Mouse (Mus musculus): ENCODE data around the gene Ccdc183. TPM values are rescaled to one million over a fixed set of nuclear protein-coding genes. Genes with fewer than 3 reads are reported as not detected.

The Ccdc183 gene
- total RNA-seq, 2 experiments from 2014 or later: not detected

DNA sequence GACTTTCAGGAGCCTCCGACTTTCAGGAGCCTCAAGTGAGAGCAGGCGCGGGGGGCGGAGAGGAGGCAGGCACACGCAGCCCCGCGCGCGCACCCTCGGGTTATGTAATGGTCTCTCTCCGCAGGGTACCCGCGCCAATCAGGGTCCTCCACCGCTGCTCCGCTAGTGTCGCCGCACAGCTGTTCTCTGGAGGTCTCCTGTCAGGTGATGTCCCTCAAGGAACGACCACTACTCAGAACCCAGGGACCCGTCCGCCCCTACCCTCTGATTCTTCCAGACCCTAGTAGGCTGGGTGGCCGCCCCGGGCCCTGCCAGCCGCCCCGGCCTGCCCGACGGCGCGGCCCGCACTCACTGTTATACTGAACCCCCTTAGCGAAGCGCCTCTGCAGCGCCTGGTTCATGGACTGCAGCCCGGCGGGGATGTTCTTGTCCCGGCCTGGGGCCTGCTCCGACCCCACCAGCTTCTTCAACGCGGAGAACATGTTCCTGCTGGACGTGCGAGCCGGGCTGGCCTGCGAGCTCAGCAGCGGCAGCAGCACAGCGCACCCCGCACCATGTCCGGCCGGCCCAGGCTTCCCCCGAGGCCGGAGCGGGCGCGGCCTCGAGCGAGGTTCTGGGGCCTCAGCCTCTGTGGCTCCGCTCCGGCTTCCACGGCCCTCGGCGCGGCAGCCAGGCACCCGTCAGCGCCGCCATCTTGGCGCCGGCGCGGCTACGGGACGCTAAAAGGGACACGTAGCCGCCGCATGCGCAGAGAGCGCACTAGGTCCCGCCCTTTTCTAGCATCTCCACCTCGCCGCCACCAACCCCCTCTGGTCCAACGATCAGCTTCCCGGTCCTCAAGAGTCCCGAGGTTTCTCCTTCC, 9.5 kb downstream of the Ccdc183 start, which contains the start of gene Rabl6:
Rabl6 (minus strand) TSS at position 761 of the 862 bp plus-strand sequence.
- DNase-seq (ENCODE audit: low spot score in 2 of 2): peak; percentile 89 to 92

DNA sequence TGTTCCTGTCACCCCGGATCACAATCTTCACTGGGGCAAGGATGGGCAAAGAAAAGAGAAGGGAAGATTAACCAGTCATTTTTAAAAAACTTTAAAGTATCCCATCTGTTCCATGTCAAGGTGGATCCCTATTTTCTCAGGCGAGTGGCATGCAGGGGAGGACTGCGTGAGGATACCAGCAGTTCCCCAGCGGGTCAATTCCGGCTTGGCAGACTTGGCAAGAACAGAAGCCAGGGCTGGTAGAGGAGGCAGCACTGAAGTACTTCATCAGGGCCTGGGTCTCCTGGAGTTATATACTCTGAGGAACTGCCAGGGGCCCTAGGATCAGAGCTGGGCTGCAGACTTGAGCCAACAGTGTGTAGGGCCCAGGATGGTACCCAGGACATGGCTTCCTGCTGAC, 15.0 kb downstream of the Ccdc183 start:
- DNase-seq (ENCODE audit: low spot score in 2 of 2): no peak

DNA sequence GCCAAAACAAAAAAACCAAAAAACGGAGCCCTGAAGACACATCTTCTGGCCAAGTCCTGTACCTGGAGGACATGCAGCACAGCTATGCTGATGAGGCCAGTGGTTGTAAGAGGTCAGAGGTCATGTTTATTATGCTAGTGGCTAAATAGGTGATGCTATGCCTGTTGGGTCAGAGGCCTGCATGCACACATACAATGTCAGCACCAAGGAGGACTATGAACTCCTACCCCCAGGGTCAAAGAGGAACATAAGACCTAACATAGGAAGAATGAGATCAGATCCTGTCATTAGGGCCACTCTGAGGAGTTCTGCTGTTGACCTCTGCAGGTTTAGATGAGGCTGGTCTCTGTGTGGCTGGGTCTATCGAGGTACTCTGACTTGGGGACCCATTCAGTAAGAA, 17.4 kb downstream of the Ccdc183 start:
- DNase-seq (ENCODE audit: low spot score in 2 of 2): no peak

DNA sequence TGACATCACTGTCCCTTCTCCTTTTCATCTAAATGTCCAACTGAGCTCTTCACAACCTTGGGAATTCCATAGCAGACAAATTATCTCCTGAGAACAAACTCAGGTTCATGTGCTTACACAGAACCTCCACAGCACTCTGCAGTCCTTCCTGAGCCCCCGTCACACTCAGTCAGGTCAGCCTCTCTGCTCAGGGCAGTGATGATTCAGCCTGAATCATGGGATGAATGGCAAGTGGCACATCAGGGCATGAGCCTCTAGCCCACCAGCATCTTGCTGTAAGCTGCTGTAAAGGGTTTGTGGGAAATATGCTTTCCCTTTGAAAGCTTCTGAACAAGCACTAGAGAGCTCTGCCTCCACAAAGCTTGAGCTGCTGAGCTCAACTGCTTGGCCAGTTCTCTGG, 18.7 kb downstream of the Ccdc183 start:
- no peak for DNase-seq (ENCODE audit: low spot score in 2 of 2)

DNA sequence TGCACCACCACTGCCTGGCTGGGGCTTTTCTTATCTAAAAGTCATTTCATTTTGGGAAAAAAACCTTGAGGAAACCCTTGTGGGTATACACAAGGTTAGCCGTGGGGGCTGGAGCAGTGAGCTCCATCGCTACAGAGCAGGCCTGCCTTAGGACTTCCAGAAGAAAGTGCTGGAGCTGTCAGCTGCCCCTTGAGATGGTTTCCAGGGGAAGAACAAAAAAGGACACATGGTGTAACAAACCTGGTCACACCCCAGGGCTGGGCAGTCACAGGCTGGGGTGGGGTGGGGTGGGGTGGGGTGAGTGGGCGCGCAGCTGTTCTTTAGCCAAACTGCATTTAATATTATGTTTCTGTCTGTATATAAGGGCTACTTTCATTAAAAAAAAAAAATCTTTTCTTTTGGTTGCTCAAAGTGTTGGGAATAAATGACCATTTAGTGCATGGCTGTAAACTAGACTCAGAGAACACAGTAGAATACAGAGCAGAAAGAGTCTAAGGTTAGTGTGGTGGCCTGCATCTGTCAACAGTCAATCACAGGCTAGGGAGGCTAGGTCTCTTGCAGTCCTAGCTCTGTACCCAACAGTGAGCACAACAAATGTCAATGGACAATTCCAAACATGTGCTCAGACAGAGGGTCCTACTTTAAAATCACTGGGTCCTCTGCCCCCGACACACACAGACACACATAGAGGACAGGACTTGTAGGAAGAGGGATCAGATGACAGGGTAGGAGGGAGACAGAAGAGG, 20.5 kb downstream of the Ccdc183 start:
- no peak for DNase-seq (ENCODE audit: low spot score in 2 of 2)

DNA sequence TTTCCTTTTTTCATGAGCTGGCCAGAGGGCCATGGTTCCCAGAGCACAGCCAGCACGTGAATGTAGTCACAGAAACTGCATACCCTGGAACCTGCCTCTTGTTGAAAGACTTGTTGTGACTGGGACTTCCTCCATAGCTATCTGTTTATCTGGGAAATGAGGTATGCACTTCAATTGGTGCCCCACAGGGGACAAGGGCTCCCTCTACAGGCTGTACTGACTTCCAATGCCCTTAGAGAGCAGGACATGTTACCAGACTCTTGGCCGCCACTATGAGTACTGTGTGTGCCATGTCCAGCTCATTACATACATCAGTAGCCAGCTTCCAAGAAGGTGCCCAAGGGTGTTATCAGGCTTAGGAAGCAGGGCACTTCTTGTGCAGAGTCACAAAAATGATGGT, 25.6 kb downstream of the Ccdc183 start:
- peak; percentile 52 to 64 for DNase-seq (ENCODE audit: low spot score in 2 of 2)

DNA sequence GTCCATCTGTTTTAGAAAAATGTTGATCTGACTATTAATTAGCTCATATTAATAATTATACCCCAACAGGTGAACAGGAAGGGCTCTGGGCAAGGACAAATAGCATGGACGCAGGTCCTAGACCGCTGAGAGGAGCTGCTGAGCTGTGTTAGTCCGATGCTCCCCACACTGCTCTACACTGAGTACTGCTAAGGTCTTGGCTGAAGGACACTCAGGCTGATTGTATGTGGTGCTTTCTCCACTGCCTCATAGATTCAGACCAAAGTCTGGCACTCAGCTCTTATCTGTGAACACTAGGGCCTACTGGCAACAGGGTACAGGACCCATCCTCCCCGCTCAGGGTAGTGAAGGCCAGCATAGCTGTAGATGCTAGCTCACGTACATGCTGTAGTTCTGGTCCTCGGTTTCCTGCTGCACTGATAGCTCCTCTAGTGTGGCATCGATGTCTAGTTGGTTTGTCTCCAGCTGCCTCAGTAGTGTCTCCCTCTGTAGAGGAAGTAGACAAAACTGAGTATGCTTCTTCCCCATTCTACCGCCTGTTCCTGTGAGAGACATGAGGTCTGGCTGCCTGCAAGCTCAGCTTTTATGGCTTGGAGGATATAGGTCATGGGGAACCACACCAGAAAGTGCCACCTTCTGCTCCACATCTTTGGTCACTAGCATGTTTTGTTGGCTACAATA, 29.1 kb downstream of the Ccdc183 start:
- DNase-seq (ENCODE audit: low spot score in 2 of 2): no peak

DNA sequence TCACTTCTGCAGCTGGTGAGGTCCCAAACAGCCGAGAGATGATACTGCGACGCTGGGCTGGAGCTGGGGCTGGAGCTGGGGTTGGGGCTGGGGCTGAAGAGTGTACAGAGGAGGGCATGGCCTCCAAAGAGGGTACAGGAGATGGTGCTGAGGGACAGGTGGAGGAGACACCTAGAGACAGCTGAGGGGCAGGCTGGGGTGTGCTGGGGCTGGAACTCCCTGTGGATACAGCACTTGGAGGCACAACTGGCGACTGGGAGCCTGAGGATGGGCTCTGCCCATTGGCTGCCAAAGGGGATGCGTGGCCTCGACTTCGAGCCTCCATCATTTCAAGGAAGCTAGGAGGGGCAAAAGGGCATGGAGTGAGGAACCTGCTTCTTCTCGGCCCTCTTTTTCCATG, 30.2 kb downstream of the Ccdc183 start:
- no peak for DNase-seq (ENCODE audit: low spot score in 2 of 2)

DNA sequence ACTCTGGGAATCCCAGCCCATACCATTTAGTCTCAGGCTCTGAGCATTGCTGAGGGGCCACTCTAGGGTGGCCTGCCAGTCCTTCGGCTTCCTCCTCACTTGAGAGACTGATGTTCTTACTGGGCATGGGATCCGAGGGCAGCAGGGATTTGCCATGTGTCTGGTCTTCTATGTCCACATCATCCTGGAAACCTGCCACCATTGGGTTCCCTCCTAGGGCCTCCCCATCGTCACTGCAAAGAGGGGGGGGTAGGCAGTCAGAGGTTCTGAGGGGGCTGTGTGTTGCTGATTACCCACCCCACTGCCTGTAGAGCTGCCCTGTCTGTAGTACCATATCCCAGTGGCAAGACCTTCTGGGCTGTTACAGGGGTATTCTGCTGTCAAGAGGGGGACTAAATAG, 31.9 kb downstream of the Ccdc183 start:
- DNase-seq (ENCODE audit: low spot score in 2 of 2): no peak

DNA sequence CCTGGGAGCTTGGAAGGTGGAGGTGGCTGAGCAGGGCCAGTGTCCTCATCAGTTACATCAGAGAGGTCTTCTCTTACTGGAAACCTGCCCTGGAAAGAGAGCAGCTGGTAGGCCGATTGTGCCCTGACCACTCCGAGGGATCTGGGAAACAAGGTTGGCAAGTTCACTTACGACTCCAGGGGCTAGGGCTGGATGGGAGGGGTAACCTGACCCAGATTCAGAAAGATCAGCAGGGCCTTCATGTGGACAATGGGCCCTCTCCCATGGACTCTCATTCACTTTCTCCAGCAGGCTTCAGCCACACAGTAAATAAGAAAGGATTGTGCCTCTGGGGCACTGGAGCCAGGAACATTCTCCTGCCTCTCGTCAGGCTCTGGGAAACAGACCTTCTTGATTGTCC, 32.6 kb downstream of the Ccdc183 start:
- no peak for DNase-seq (ENCODE audit: low spot score in 2 of 2)

DNA sequence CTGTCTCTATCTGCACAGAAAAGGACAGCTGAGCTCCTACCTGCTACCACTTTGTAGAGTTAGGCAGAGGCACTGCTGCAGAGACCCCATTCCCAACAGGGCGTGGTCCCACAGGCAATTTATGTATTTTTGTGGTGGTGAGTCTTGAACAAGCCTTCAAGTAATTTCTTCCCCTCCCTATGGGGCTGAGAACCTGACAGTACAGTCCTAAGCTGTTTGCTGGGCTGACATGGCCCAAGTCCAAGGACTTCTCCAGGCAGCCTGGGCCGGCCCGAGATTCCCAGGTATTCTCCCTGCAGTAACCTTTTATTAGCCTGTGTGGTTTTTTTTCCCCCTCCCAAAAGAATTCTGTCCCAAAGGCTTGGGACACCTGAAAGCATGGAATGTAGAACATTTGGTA, 33.3 kb downstream of the Ccdc183 start:
- no peak for DNase-seq (ENCODE audit: low spot score in 2 of 2)

DNA sequence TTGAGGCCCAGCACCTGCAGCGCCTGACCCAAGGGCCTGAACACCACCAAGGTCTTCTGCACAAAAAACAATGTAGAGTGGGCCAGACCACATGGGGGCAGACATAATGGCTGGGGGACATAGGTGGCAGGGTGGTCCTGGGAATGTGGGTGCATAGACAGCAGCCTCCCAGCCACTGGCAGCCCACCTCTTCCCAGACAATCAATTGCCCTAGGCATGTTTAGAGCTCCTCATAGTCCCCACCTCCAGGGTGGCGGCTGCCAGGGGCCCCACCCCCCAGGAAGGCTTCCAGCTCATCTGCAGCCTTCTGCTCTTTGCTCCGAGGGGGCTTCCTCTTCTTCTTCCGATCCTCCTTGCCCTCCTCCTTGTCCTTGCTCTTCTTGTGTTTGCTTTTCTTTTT, 33.9 kb downstream of the Ccdc183 start:
- no peak for DNase-seq (ENCODE audit: low spot score in 2 of 2)

DNA sequence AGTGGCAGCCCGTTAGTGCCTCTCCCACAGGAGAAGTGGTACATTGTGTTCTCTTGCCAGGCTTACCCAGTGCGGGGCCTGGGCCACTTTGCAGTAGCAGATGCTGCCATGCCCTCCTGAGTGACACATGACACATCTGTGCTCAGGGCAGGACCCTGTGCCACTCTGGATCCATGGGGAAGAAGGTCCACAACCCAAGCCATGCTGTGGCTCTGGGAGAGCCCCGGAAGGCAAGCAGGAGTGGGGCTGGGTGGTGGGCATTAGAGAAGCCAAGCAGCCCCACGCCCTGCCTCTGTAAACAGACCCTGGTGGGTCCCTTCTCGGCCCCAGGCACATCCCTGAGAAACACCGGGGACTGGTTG, 34.4 kb downstream of the Ccdc183 start:
- no peak for DNase-seq (ENCODE audit: low spot score in 2 of 2)

DNA sequence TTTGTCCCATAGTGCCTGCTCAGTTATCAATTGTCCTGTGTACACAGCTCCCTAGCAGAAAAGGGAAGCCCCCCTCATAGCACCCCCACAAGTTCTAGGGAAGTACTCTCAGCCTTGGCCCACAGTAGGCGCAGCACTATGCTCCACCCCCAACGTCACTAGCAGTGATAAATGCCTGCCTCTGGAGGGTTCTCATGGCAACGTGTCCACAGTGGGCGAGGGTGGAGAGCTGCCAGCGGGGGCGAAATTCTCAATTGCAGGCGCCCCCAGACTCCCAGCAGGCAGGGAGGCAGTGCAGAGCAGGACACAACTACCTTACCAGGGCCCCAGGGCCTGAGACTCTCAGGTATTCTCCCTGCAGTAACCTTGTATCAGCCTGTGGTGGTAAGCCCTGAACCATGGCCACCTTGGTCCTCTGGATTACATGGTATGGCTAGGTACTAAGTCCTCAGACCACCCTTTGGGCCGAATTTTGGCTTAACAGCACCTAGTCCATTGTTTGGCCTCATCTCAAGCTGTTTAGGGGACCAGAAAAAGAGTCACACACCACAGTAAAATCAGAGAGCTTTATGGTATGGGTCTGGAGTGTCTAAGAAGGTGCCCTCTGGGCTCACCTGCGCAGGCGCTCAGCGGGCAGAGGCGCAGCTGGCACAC, 34.9 kb downstream of the Ccdc183 start:
- peak; percentile 80 to 88 for DNase-seq (ENCODE audit: low spot score in 2 of 2)

DNA sequence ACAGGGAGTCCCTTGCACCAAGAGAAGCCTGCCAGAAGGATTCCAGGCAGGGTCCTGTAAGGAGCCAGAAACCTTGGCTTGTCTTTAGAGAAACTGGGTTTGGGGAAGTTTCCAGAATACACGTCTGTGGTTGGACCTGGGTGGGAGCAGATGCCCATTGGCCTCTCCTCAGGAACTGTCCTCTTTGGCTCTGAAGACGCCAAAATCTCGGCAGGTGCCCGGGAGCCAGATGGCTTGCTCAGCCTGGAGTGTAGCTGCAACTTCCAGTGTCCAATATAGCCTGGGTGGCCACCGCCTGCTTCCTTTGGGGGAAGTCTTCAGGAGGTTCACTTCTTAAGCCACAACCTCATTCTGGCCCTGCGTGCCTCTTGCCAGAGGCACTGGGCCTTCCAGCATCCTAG, 35.6 kb downstream of the Ccdc183 start:
- peak in 1 of 2 experiments; percentile 52 for DNase-seq (ENCODE audit: low spot score in 2 of 2)

DNA sequence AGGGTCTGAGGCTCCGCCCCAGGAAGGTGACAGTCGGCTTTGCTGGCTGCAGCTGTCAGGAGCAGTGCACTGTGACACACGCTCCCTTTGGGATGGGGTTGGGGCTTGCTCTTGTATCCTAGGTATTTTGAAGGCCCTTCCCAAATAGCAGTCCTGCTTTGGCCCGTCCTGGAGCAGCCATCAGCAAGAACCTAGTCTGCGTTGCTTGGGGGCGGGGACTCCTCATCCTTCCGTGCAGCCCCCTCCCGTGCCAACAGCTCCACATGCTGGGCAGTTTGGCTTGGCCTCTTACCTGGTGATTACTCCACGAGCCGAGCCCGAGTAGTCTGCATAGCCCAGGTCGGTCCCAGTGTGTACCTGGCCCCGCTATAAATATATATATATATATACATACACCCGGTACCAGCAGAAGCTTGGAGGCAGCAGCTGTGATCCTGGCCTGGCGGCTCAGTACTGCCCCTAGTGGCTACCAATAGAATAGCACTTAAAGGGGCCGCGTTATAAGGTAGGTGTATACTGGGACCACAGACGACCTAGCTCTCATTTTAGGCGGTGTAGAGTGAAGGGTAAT, 36.1 kb downstream of the Ccdc183 start, which contains the start of gene Ajm1:
Ajm1 (minus strand) TSS at position 464 of the 571 bp plus-strand sequence.
- DNase-seq (ENCODE audit: low spot score in 2 of 2): peak; percentile 74 to 77

DNA sequence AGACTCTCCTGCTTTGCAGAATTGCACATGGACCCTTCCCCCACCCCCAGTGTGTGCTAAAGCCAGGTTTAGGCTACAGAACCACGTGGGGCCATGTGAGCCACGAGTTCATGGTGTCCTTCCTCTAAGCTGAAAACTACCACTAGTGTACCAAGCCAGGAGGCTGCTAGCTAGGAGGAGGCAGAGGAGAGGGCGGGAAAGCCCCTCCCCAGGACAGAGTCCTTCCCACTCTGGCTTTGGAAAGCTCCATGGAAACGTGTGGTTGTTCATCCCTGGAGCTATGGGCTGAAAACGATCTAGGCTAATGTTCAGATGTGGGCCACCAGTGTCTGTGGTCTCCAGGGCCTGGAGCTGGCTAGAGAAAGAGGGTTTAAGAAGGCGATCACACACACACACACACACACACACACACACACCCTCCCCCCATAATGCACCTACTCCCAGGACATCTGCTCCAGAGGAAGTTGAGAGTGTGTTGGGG, 36.8 kb downstream of the Ccdc183 start:
- peak in 1 of 2 experiments; percentile 45 for DNase-seq (ENCODE audit: low spot score in 2 of 2)

DNA sequence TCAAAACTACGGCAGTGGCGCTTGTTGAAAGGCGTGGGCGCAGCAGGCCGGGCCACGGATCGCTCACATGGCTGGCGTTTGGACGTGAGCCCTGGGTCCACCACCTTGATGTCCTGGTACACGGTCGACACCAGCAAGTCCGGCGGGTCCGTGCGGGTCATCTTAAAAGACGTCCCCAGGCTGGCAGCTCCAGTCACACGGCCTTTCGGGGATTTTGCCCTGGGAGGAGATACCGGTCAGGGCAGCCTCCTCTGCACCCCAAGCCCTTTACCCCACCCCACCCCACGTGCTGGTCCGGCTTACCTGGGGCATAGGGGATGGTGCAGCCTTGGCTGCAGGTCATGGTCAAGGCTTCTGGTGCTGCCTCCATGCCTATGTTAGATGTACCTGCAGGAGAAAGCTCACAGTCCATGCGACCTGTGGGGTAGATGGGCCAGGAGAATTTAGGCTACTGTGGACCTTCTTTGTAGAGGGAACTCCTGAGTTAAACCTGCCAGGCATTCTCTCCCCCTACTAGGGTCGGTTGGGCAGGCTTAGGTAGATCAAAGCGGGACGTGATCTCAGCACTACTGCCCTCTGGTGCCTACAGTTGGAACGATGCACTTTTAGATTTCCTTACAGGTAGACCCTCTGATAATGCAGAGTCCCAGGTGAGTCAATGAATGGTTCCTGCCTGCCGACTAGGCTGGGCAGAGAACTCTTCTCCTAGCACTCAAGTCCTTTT, 37.6 kb downstream of the Ccdc183 start:
- DNase-seq (ENCODE audit: low spot score in 2 of 2): peak; percentile 53 to 60

DNA sequence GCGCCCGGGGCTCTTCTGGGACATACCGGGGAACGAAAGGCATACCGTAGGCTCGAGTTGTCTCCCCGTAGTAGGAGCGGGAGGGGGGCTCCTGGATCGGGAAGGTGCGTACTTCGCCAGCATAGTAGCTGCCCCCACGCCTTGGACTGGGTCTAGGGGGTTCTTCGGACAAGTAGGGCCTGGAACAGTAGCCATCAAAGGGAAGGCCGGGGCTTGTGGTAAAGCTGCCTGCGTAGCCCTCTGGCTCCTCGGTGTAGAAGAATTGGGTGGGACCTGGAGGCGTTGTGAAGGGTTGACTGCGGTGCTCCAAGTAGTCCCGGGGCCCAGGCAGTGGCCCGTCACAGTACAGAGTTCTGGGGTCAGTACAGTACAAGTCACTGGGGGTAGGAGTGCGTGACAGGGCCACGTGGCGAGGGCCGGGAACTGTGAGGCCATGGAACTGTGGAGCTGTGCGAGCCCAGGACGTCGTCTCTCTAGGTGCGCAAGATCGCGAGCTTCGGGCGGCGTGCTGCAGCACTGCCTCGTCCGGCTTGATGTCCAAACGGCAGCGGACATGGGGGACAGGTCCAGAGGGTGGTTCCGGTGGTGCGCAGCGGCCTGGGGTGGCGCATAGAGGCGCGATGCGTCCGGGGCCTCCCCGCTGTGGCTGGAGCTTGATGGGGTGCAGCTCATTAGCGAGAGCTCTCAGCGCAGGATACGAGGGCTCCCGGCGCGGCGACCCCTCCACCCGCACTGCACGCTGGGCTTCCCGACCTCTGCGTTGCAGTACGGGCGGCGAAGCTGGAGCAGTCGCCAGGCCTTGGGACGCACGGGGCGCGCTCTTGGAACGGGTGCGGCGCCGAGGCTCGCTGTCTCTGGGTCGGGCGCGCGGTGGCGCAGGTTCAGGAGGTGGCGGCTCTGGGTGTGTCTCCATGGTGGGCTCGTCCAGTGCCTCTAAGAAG, 38.4 kb downstream of the Ccdc183 start:
- no peak for DNase-seq (ENCODE audit: low spot score in 2 of 2)
